In genomic region chr16:76336932-76337331, GRCm38 (mm10) we compare ENCODE assay signal across 20 mouse cellular contexts. TPM values are rescaled to one million over a fixed set of nuclear protein-coding genes. Genes with fewer than 3 reads are reported as not detected.
DNase-seq lines count a peak whose midpoint lies in the region; ATAC-seq and TF ChIP-seq lines count a peak whose summit lies in the region.
"Had no signal": no experiment of that assay in that cellular context is flagged by ENCODE, and none has a peak within 500 bp of the region (broad histone marks: within the 10 kb centered on the region; RNA-seq: fewer than 3 reads in every experiment).

No protein-coding gene starts in this region.

- peak; percentile 55 for ATAC-seq in inflammation-experienced regulatory T-cells, adult 6 months
- ATAC-seq: Patski had no signal

- H3K27ac ChIP-seq in left cerebral cortex, adult 2 months, result no peak overlapping the region
- H3K27ac ChIP-seq: embryonic facial prominence, embryonic 15.5 days; macrophage; midbrain, embryonic 12.5 days had no signal

- intact Hi-C loops in left cerebral cortex, adult 2 months (cut with DNase I), result no loop called here

- no peaks in the 10 kb centered on the region; the same call in 1 of the 2 replicates for H3K36me3 ChIP-seq in splenic B cell, adult 2 months (ENCODE audit: control insufficient read depth, insufficient read depth, low read length, poor library complexity, severe bottlenecking)

- no peaks in the 10 kb centered on the region for H3K27me3 ChIP-seq in splenic B cell, adult 2 months (ENCODE audit: control insufficient read depth, insufficient read depth, low read length, poor library complexity, severe bottlenecking)
- H3K27me3 ChIP-seq: embryonic facial prominence, embryonic 15.5 days; midbrain, embryonic 12.5 days; Patski had no signal

- H3K4me3 ChIP-seq in left cerebral cortex, adult 2 months, result no peak overlapping the region
- H3K4me3 ChIP-seq: embryonic facial prominence, embryonic 15.5 days; midbrain, embryonic 12.5 days had no signal

- no peak for TF ChIP-seq CTCF in left cerebral cortex, adult 2 months (IDR thresholded peaks at IDR 0.05)

- DNase-seq in kidney, postnatal 10 days, result peak; percentile 2
- no peak for DNase-seq in kidney, postnatal 14 days
- peak; percentile 83 for DNase-seq in CD4-positive, CD25-positive, alpha-beta regulatory T cell, adult 2 months (ENCODE audit: low read depth, low spot score)
- DNase-seq in splenic B cell, adult 2 months (ENCODE audit: low read depth, low spot score), result peak; percentile 70
- no peak for DNase-seq in left cerebral cortex, adult 2 months (ENCODE audit: extremely low spot score in 1 of 2, low spot score in 2 of 2)
- DNase-seq in heart, postnatal 4 days, result no peak
- DNase-seq: adrenal gland, postnatal 36 days; cerebellum, adult 11-12 months; cerebellum, postnatal 14 days; heart, adult 18-20 months; heart, postnatal 36 days; kidney, adult 2 months; kidney, postnatal 25 days; left cerebral cortex, postnatal 4 days; lung, embryonic 14.5 days had no signal

RNA-seq across cellular contexts. Expression of gene Nrip1, which starts 36.7 kb away (rescaled TPM):
- 10 to 100 TPM; 26.2 to 66.5 (median 54.1) TPM for polyA plus RNA-seq in inflammation-experienced regulatory T-cells, adult 6 months (2017; shearing (Covaris generic))
- total RNA-seq in left cerebral cortex, adult 2 months (2021), result 10 to 100 TPM; 53.4 to 54.3 TPM
- total RNA-seq in heart, postnatal 4 days (2021), result 10 to 100 TPM; 24.3 to 25.7 TPM

Comparison
In these comparisons a context has a peak if more than half of its experiments do, and no peak if none do; other contexts are left out.
1. DNase-seq: peak in kidney, postnatal 10 days (single experiment), CD4-positive, CD25-positive, alpha-beta regulatory T cell, adult 2 months (single experiment) and splenic B cell, adult 2 months (single experiment); none in kidney, postnatal 14 days (single experiment), left cerebral cortex, adult 2 months (0 of 2) and heart, postnatal 4 days (single experiment).